Mouse (Mus musculus): ENCODE data around the gene Nelfe.

Gene Nelfe

GRCm38 (mm10) chr17:34847192-34847591, 3.0 kb upstream of the Nelfe start:
- DNase-seq (ENCODE audit: extremely low spot score, low spot score): no peak

GRCm38 (mm10) chr17:34847615-34848014, 2.6 kb upstream of the Nelfe start:
- DNase-seq (ENCODE audit: extremely low spot score, low spot score): no peak

- no peak for DNase-seq (ENCODE audit: extremely low spot score, low spot score)
Observed at GRCm38 (mm10) chr17:34850517-34851125, 430 bp downstream of the Nelfe start.

GRCm38 (mm10) chr17:34853511-34853910, 3.3 kb downstream of the Nelfe start:
- DNase-seq (ENCODE audit: extremely low spot score, low spot score): no peak

- no peak for DNase-seq (ENCODE audit: extremely low spot score, low spot score)
Observed at GRCm38 (mm10) chr17:34854761-34855160, 4.6 kb downstream of the Nelfe start.

- peak; percentile 47 for DNase-seq (ENCODE audit: extremely low spot score, low spot score)
Observed at GRCm38 (mm10) chr17:34855825-34856224, 5.6 kb downstream of the Nelfe start.

GRCm38 (mm10) chr17:34858670-34859069, 8.5 kb downstream of the Nelfe start:
- no peak for DNase-seq (ENCODE audit: extremely low spot score, low spot score)

- no peak for DNase-seq (ENCODE audit: extremely low spot score, low spot score)
Observed at GRCm38 (mm10) chr17:34860514-34860913, 10.3 kb downstream of the Nelfe start.

- DNase-seq (ENCODE audit: extremely low spot score, low spot score): no peak
Observed at GRCm38 (mm10) chr17:34861704-34862415, 11.7 kb downstream of the Nelfe start.

GRCm38 (mm10) chr17:34862416-34863081, 12.4 kb downstream of the Nelfe start, which contains the start of gene Cfb:
TSS of gene Cfb (minus strand) at chr17:34862518.
- DNase-seq (ENCODE audit: extremely low spot score, low spot score): no peak

- DNase-seq (ENCODE audit: extremely low spot score, low spot score): no peak
Observed at GRCm38 (mm10) chr17:34865981-34866380, 15.8 kb downstream of the Nelfe start.

GRCm38 (mm10) chr17:34874321-34874720, 24.1 kb downstream of the Nelfe start:
- DNase-seq (ENCODE audit: extremely low spot score, low spot score): no peak

- DNase-seq (ENCODE audit: extremely low spot score, low spot score): no peak
Observed at GRCm38 (mm10) chr17:34879336-34879879, 29.2 kb downstream of the Nelfe start, which contains the start of gene Zbtb12. TSS of gene Zbtb12 (plus strand) at chr17:34879483.

GRCm38 (mm10) chr17:34881166-34881565, 31.0 kb downstream of the Nelfe start:
- no peak for DNase-seq (ENCODE audit: extremely low spot score, low spot score)

GRCm38 (mm10) chr17:34881683-34882310, 31.6 kb downstream of the Nelfe start, which contains the start of gene Gm20547:
TSS of gene Gm20547 (minus strand) at chr17:34882042.
- no peak for DNase-seq (ENCODE audit: extremely low spot score, low spot score)

GRCm38 (mm10) chr17:34883332-34883731, 33.1 kb downstream of the Nelfe start:
- DNase-seq (ENCODE audit: extremely low spot score, low spot score): no peak

GRCm38 (mm10) chr17:34884704-34885103, 34.5 kb downstream of the Nelfe start:
- no peak for DNase-seq (ENCODE audit: extremely low spot score, low spot score)

- DNase-seq (ENCODE audit: extremely low spot score, low spot score): no peak
Observed at GRCm38 (mm10) chr17:34885615-34886014, 35.4 kb downstream of the Nelfe start.

- no peak for DNase-seq (ENCODE audit: extremely low spot score, low spot score)
Observed at GRCm38 (mm10) chr17:34887942-34888341, 37.8 kb downstream of the Nelfe start.

- no peak for DNase-seq (ENCODE audit: extremely low spot score, low spot score)
Observed at GRCm38 (mm10) chr17:34890074-34890743, 40.0 kb downstream of the Nelfe start.

- no peak for DNase-seq (ENCODE audit: extremely low spot score, low spot score)
Observed at GRCm38 (mm10) chr17:34891377-34891776, 41.2 kb downstream of the Nelfe start.

All from neural tube, embryonic 10.5 days (tissue).